Mouse (Mus musculus): ENCODE measurements at regions not wholly inside any gene's neighbourhood (a gene's known extent, or its start where the extent isn't known, plus 50 kb on each side); places are given as distances from the start of the nearest gene placed in this dataset.

DNA sequence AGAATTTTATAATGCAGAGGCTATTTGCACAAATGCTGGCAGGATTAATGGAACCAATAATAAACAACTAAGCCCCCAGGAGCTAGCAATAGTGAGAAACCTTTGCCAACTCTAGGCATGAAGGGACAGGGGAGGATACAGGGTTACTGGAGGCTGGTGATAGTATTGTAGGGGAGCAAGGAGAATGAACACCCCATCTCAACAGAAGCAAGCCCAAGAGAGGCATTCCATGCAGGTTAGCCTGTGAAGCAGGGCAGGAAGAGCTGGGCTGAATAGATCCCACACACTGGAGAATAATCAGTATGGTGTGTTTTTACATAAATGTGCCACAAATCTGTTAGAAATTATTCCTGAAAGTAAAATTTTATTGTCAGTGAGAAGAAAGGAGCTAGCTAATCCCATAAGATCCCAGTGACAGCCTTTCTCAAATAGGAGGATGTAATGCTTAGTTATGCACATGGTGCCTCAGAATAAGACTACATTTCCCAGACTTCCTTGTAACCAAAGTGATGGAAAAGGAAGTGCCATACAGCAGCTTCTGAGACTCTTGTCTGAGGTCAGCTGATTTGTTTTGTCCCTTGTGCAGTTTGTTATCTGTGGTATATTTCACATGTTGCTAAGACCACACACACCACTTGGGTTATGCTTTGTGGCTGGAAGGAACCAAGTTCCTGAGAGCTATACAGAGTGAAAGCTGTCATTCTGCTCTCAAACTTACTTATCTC, 111.1 kb downstream of the Ccdc71l start:
- no peak for DNase-seq

DNA sequence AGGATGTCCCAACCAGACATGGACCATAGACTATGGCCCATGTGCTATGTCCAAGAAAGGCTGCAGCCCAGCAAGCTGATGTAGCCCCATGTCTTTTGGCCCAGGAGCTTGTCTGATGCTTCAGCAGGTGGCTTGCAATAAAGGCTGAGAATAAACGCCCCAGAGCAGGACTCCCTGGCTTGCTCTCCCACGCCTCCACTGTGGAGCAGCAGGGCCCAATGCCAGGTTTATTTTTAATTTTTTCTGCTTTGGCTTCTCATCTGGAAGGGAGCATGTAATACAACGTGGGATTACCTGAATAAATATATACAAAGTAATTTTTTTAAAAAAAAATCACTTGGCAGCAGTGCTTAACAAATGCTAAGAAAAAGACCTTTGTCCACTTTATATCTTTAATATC, 125.7 kb downstream of the Ccdc71l start:
- no peak for DNase-seq

DNA sequence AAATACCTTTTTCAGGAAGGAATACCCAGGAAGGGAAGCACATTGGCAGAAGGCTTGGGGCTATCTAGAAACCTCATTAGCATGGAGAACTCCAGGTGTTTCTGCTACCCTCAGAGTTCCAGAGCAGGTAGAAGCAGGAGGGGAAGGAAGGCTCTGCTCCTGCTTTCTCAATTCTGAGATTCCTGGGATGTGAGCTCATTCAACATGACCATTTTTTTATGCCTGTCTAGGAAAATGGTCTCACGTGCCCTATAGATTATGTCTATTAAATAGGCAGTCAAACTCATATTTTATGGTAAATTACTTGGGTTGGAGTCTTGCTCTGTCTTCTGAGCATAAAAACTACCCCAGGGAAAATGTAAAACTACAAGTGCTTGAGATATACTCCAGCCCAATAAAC, 130.2 kb downstream of the Ccdc71l start:
- DNase-seq = no peak

DNA sequence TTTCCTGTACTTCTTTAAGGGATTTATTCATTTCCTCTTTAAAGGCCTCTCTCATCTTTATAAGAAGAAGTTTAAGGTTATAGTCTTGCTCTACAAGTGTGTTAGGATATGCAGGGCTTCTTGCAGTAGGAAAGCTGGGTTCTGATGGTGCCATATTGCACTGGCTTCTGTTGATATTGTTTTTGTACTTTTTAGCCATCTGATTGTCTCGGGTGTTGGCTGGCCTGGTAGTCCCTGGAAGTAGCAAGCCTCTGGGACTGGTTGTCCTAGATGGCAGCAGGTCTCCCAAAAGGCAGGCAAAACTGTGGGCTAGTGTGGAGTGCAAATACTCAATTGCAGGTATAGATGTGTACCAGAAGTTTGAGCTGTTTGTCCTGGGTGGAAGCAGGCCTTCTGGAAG, 147.1 kb downstream of the Ccdc71l start:
- DNase-seq = no peak

DNA sequence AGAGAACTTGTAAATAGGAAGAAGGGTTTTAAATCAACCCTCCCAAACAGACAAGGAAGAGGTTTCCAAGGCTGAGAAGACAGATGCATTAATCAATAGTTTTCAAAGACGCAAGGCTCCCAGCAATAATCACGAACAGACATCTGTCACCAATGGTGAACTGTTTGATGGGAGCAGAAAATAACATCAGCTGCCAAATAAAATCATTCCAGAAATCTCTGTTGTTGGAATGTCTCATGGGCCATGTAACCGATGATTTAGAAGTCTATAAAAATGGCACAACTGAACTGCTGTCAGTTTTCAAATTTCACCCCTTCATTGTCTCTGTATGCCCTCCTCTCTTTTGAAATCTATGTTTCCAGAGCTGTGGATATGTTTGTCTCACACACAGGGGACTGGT, 152.7 kb downstream of the Ccdc71l start:
- DNase-seq = no peak

DNA sequence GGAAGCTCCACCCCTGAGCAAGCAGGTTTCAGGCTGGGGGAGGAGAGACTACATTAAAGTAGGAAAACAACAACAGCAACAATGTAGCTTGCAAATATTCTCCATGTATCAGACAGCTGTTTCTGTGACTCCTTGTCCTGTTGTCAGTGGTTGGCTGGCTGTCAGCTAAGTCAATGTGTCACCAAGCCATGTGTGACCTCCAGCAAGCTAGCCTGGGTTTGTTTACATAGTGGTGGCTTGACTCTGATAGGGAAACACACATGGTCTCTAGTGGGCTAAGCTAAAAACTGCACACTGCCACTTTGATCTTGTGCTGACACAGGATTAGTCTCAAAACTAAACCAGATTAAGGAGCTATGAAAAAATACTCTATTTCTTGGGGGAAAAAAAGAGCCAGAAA, 155.1 kb downstream of the Ccdc71l start:
- peak; percentile 8 to 18 for DNase-seq

DNA sequence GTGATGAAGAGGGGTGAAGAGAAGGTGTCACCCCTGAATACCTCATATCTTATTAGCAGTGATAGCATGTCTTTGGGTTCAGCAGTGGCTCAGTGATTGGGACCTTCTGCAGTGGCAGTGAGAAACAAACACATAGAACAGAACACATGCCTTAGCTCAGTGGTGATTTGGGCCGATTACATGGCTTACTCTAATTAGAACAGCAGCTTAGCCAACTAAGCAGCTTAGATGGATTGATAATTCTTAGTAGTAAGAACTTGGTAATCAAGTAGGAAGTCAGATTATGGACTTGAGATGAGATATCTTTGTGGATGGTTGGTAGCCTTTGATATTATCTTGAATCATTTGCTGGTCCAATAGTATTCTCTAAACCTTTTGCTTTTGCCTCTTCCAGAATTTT, 167.0 kb downstream of the Ccdc71l start:
- DNase-seq = no peak

DNA sequence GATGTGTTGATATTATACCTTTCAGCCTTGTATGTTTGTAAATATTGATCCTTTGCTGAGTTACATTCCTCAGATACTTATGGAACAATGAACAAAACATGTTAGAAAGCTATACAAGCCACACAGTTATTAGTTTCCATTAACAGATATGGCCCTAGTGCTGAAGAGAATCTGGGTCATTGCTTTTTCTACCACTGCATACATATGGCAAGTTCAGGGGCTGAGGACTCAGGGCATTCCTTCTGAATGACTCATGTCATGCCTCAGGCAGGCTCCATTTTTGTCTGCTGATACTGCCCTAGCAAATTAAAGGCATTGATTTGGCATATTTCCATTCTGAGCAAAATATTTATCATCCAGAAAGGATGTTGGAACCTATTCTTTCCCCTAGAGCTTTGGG, 167.9 kb downstream of the Ccdc71l start:
- DNase-seq = no peak

DNA sequence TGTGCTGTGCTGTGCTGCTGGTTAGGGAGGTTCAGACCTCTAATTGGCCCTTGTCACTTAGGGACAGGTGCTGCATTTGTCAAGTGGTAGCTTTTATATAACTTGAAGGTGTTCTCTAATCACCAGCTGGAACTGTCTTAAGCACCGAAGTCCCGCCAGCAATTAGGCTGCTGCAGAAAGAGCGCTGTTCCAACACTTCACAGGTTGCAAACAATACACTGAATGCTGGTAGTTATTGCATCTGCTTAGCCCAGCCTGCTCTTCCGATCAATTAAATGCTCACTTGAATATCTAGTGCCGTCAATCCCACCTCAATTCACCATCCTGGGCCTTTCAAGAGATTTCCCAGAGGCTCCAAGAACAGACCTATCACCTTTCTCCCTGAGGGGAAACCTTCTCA, 175.3 kb downstream of the Ccdc71l start:
- DNase-seq = no peak

DNA sequence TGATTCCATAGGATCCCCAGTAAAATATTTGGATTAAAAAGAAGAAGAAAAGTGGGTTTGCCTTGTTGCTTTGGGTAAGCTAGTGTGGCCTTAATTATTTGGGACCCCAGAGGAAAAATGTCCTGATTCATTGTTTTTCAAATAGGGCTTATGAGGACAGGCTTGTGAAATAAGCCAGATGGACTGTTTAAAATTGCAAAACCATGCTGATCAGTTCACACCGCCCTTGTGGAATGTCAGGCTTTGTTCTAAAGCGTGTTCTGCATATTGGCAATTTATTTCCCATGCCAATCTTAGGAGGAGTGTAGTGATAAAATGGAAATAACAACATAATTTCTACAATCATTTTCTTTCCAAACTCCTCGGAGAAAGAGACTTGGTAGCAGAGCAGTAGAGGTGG, 189.3 kb downstream of the Ccdc71l start:
- no peak for DNase-seq

DNA sequence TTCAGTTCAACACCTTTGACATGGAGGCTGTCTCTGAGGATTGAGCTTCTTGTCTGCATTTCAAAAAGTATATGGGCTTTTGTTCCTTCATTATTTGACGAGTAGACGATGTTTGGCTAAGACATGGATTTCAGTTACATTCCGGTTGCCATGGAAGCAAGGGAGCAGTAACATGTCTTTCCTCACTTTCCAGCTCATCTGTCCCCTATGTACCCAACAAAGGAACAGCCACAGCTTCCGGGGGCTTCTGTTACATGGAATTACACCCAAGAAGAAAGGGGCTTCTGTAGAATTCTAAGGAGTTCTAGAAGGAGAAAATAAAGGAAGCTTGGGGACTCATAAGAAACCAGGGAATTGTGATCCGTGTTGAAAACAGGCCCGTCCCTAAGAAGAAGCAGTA, 202.8 kb downstream of the Ccdc71l start:
- DNase-seq = no peak

DNA sequence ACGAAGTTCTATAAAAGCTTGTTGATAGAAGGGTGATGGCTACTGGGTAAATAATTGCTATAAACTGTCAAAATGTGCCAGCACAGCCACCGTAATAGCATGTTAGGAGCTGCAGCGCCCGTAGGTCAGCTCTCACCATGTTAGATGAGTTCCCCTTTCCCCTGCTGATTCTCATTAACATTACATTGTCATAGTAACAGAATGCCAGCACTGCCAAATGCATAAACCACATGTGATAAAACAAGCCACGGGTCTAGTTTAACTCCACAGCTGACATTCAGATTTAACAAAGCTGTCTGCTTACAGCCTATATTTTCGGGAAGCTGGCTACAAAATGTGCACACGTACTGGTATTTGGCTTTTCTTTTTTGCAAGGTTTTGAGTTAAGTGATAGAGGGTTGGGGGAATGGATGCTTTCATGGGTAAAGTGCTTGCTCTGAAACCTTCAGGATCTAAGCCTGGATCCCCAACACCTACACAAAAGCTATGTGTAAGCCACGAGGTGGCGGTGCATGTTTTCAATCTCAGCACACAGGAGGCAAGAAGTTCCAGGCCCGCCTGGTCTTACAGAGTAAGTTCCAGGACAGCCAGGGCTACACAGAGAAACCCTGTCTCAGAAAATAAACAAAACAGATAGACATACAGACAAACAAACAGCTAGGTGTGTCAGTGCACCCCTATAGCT, 217.1 kb upstream of the Nampt start:
- DNase-seq = no peak

DNA sequence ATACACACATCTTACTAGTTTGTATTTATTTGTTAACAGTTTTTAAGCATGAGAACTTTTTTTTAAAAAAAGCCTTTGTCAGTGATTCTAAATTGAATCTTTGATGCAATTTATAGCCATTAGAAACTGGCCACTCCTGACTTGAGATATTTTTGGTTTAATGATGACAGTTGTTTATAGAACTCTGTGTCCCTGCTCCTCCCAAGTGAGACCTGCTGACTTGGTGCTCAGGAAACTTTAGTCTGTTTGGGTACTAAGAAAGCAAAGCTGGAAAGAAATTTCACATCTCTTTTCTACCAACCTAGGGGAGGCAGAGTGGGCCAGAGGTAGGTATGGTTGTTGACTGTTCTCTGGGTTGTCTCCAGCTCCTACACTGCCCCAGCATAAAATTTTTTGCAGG, 214.0 kb upstream of the Nampt start:
- DNase-seq = no peak

DNA sequence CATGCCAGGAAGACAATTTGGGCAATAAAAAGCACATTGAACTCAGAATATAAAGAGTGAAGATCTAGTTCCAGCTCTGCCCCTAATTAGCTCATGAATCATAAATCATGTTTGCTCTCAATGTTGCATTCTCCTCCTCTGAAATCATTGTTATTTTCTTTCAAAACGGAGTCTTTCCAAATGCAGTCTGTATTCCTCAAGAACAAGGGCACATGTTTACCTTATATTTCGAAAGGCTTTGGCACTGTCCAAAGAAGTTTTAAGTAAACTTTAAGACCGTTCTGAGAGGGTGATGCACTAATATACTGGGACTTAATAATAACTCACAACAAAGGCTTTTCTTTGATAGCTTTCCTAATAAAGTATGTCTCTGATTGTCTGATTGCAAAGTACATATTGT, 204.3 kb upstream of the Nampt start:
- no peak for DNase-seq

DNA sequence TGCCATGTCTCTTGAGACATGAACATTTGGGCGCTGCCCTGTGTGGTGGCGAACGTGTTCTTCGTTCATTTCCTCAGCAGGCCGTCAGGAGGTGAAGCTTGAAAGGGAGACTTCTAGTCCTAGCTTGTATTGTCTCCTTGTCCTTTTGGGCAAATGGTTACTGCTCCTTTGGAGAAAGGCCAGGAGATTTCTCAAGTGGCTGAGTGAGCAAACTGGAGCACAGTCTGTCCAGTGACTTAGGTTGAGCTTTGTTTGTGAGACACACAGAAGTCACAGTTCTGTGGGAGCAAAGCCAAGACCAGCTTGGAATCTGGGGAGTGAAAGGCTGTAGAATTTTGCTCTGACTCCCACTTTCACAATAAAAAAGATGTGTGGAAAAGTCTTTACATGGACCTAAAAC, 203.3 kb upstream of the Nampt start:
- peak; percentile 12 to 63 for DNase-seq

DNA sequence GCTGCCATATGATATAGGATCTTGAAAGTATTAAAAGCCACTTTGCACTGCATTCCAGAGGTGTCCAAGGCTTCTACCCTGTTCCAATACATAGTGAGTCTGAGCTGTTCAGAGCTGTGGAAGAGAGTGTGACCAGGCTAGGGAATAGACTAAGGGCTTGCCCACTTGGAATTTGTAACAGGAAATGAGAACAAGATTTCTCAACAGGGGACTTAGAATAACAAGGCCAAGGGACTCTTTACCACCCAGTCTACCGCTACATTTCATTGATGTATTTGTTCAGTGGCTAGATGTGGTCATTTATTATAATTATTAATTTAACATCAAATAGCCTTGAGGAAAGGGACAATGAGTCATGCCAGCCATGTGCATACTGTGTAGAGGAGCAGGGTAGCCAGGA, 202.3 kb upstream of the Nampt start:
- DNase-seq = no peak

DNA sequence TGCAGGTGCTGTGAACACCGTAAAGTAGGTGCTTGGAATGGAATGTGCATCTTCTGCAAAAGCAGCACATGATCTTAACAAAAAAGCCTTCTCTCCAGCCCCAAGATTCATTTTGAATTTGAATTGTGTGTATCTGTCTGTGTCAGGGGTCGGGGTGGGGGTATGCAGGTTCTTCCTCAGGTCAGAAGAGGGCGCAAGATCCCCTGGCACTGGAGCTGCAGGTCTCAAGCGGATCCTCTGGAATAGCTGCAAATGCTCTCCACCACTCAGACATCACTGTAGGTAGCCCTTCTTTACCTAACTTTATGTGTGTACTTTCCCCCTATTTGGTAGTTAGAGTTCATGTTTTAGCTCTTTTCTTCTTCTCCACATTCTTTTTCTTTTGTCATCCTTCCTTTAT, 199.5 kb upstream of the Nampt start:
- no peak for DNase-seq

DNA sequence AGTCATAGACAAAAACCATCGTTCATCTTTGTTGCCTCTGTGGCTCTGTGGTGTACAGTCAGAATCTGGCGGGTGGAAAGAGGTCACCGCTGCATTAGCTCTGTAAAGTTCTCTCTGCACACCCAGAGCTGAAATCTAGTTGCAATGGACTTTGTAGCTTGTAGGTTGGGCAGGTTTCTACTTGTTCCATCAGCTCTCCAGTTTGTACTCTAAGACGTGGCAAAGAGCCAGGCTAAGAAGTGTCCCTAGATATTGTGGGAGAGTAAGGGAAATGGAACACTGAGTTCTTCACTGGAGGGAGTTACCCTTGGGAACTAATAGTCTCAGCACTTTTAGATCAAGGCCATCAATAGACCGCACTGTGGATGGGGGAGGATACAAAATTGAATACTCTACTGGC, 197.6 kb upstream of the Nampt start:
- peak; percentile 60 to 82 for DNase-seq

DNA sequence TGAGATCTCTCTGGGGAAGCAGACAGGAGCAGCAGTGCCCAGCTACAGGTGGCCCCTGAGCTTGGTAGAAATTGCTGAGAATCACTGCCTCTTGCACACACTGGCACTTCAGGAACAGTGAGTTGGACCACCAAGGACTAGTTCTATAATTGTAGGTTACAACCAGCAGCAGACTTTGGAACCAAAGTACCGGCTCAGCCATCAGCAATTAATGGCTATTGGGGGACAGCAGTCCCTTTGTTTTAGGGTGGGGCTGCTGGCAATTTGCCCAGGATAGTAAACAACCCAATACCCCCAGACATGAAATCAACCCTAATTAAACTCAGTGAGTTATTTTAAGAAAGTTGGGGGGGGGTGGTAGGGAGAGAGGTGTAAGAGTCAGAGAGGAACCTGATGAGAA, 190.8 kb upstream of the Nampt start:
- no peak for DNase-seq

DNA sequence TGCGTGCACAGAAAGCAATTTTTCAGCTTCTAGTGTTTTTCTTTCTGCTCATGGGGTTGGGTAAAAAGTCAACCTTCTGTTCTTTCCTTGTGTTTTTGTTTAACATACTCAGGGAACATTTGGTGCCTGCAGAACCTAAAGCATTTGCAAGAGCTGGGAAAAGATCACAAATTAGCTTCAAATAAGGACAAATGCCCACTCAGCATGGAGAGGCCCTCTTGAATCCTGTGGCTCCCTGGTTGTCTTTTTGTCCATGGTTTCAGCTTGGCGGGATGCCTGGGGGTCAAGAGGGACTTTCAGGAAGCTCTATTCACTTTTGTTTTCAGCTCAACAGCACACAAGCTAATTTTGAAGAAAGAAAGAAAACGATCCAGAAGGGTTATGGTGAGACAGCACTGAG, 186.4 kb upstream of the Nampt start:
- DNase-seq = no peak

DNA sequence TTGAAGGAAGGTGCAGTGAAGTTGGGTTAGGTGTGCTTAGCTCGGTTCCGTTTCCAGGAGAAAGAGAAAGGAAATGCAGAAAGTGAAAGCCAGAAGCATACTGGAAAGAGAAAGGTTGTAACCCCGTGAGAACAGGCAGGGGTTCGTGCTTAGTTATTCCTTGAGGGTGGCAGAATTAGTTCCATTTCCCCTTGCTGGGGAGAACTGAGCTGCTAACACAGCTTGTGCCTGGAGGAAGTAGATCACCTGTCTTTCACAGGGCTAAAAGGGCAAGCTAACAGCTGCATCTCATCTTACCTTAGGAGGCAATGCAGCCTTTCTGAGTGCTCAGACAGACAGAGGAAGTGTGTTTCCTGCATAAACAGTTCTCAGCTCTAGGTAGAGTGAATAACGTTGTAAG, 184.3 kb upstream of the Nampt start:
- no peak for DNase-seq

DNA sequence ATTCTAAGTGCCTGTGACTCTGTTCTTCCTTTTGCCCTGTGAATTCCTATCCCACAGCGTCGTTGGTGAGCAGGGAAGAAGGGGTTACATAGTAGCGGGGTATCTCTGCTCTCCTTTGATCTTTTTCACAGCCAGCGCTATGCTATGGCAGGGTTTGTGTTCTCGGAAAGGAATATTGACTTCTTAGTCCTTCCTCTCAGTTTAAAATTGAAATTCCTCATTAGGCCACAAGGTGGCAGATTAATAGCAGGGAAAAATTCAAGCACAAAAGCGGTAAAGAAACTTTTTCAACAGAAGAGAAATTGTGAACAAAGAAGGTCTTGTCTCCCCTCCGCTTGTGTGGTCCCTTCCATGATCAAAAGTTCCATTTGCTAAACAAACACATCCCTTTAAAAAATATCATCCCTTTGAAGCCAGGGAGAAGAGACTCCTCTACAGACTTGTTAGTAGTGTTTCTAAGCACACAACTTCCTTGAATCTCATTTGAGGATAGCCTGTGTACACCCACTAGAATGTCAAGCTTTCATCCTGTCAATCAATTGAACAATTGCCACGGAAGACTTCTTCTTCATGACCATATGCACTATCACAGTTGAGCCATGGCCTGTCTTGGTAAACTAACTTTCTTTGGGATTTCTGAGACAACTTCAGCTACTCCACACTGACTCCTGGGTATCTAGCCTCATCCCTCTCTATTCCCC, 181.8 kb upstream of the Nampt start:
- peak in 1 of 2 experiments; percentile 37 for DNase-seq

DNA sequence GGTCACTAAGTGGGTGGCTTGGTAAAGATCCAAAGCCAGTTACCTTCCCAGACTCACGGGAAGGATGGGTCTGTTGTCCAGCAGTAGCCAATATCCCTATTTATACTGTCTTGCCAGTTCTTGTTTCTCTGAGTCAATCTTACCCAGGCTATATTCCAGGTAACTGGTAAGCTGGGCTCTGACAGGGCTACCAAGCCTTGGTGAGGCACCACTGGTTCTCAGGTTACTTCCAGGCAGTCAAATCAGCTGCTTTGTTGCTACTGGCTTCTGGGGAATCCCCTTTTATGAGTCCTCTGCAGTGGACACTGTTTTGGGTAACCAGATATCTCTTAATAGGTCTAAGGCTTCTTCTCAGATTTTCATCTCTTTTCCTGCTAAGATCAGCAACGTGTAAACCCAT, 178.8 kb upstream of the Nampt start:
- no peak for DNase-seq

DNA sequence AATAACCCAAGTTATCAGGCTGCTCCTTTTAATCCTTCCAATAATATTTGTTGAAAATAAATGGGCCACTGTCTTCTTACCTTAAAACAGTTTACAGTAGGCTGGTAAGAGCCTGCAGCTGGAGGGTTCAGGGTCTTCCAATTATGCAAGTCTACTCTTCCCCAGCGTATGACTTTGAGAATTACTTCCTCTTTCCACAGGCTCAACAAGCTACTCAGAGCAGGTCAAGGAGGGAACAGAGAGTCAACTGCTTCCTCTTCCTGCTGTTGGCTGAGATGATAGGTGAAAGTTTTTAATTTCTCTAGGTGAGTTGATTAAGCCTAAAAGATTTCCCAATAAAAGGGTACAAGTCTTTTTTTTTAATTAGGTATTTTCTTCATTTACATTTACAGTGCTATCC, 176.9 kb upstream of the Nampt start:
- DNase-seq = no peak

Measured in kidney, adult 8-10 months (tissue).